Mouse (Mus musculus): ENCODE data around the gene Fam83f. TPM values are rescaled to one million over a fixed set of nuclear protein-coding genes. Genes with fewer than 3 reads are reported as not detected.

Gene Fam83f
- total RNA-seq, 2 experiments from 2014 or later, result 0.16 TPM; not detected in 1

GRCm38 (mm10) chr15:80660963-80661362 is 10.7 kb upstream of the Fam83f start:
- no peak for DNase-seq (ENCODE audit: extremely low spot score in 1 of 2, low spot score in 1 of 2)

DNA sequence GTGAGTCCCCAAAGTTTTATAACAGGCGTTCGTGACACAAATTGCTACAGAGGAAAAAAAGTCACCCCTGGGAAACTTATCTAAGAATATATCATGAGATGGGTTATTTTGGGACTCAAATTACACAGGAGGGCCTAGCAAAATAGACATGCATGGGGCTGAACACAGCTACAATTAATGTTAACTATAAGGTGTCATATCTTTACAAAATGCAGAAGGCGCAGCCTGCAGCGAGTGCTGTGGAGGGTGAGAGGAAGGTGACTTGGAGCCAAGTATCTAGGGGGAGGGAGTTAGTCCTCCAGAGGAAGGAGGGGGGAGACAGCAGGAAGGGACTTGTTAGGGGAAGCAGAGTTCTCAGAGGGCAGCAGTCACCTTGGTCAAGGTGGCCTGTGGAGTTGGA is 7.2 kb upstream of the Fam83f start:
- DNase-seq (ENCODE audit: extremely low spot score in 1 of 2, low spot score in 1 of 2), result no peak

DNA sequence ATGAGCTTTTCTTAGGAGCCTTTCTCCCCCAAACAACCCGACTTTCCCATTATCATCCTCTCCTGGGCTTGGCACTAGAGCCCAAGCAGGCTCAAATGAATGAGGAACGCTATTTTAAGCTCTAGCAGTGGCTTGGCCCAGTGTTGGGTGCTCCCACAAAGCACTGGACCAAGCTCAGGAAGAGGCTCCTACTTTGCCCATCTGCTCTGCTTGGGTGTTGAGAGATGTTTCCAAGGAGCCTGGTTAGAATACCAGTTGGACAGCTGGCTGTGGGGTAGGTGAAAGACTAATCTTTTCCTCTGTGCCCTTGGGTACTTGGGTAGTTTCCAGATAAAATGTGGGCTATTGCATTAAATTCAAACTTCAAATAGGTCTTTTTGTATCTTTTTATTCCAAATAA is 1.2 kb downstream of the Fam83f start:
- no peak for DNase-seq (ENCODE audit: extremely low spot score in 1 of 2, low spot score in 1 of 2)

GRCm38 (mm10) chr15:80673337-80674095 is 1.9 kb downstream of the Fam83f start:
- no peak for DNase-seq (ENCODE audit: extremely low spot score in 1 of 2, low spot score in 1 of 2)

DNA sequence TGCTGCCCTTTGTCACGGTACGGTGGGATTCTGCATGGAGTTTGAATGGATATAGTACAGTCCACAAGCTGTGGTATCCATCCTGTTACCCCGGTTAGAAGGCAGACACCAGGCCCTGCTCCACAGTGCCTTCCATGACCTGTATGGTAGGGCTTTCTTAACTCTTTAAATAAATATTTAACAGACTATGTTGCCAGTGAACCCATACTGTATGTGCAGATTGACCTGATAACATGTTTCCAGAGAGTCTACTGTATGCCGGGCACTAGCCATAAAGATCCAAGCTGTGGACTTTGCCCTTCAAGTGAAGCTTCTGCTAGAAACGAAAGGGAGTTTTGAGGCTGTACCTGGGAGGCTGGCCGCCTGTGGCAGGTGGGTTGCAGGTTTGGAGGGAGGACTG is 3.1 kb downstream of the Fam83f start:
- DNase-seq (ENCODE audit: extremely low spot score in 1 of 2, low spot score in 1 of 2), result no peak

GRCm38 (mm10) chr15:80679515-80680215 is 8.0 kb downstream of the Fam83f start:
- DNase-seq (ENCODE audit: extremely low spot score in 1 of 2, low spot score in 1 of 2), result peak in 1 of 2 experiments; percentile 49

- no peak for DNase-seq (ENCODE audit: extremely low spot score in 1 of 2, low spot score in 1 of 2)
Measured at GRCm38 (mm10) chr15:80680347-80681030, 8.8 kb downstream of the Fam83f start.

- no peak for DNase-seq (ENCODE audit: extremely low spot score in 1 of 2, low spot score in 1 of 2)
Measured at GRCm38 (mm10) chr15:80681466-80681881, 9.8 kb downstream of the Fam83f start.

DNA sequence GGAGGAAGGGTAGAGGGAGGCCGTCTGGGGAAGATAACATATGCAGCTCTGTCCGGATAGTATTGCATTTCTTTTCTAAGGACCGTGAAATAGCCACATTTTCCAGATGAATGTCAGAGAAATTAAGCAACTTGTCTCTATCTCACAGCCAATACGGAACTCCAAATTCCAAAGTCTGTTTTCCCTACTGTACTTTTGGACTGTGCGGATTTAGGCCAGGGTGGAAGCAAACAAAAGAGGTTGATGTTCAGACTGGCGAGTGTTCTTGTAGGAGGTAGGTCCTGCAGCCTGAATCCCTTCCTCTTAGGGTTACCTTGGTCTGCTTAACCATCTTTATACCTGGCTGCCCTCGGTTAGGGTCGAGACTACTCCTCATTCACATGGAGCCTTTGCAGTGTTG is 10.7 kb downstream of the Fam83f start:
- no peak for DNase-seq (ENCODE audit: extremely low spot score in 1 of 2, low spot score in 1 of 2)

GRCm38 (mm10) chr15:80683151-80683550 is 11.5 kb downstream of the Fam83f start:
- no peak for DNase-seq (ENCODE audit: extremely low spot score in 1 of 2, low spot score in 1 of 2)

- DNase-seq (ENCODE audit: extremely low spot score in 1 of 2, low spot score in 1 of 2), result no peak
Measured at GRCm38 (mm10) chr15:80683990-80684389, 12.3 kb downstream of the Fam83f start.

- DNase-seq (ENCODE audit: extremely low spot score in 1 of 2, low spot score in 1 of 2), result no peak
Measured at GRCm38 (mm10) chr15:80684786-80685602, 13.3 kb downstream of the Fam83f start.

GRCm38 (mm10) chr15:80685603-80685895 is 13.9 kb downstream of the Fam83f start:
- DNase-seq (ENCODE audit: extremely low spot score in 1 of 2, low spot score in 1 of 2), result no peak

- no peak for DNase-seq (ENCODE audit: extremely low spot score in 1 of 2, low spot score in 1 of 2)
Measured at GRCm38 (mm10) chr15:80688536-80688935, 16.9 kb downstream of the Fam83f start.

DNA sequence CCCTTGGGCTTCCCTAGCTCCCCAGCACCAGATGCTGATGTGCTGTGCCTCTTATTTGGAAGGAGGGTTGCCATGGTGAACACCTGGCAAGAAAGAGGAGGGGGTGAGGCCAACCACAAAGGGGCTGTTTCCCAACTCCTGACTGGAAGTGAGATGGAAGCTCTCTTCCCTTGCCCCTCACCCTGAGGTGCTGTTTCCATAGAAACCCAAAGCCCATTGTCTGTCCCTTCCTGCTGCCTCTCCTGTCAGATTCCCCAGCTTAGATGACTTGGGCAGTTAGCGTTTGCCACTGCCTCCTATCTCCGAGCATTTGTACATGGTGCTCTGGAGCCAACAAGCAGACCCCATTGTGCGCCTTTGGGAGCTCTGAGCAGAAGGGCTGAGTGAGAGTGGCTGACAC is 21.8 kb downstream of the Fam83f start:
- no peak for DNase-seq (ENCODE audit: extremely low spot score in 1 of 2, low spot score in 1 of 2)

- DNase-seq (ENCODE audit: extremely low spot score in 1 of 2, low spot score in 1 of 2), result peak; percentile 76 to 93
Measured at GRCm38 (mm10) chr15:80694125-80694910, 22.7 kb downstream of the Fam83f start.

DNA sequence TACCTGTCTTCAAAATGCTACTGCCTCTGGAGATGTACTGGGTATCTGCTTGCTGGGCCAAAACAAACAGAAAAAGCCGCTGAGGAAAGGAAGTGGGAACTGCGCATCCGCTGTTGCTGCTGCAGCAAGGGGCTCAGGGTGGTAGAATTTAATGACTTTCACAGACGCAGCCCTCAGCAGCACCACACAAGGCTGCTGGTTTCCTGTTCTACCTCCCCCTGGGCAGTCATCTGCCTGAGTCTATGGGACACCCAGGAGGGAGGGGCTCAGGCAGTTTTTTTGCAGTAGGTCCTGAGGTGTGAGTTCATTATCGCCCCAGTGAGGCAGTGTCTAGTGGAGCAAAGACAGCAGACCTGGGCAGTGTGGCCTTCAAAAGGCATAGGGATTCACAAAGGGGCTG is 25.9 kb downstream of the Fam83f start:
- DNase-seq (ENCODE audit: extremely low spot score in 1 of 2, low spot score in 1 of 2), result no peak

DNA sequence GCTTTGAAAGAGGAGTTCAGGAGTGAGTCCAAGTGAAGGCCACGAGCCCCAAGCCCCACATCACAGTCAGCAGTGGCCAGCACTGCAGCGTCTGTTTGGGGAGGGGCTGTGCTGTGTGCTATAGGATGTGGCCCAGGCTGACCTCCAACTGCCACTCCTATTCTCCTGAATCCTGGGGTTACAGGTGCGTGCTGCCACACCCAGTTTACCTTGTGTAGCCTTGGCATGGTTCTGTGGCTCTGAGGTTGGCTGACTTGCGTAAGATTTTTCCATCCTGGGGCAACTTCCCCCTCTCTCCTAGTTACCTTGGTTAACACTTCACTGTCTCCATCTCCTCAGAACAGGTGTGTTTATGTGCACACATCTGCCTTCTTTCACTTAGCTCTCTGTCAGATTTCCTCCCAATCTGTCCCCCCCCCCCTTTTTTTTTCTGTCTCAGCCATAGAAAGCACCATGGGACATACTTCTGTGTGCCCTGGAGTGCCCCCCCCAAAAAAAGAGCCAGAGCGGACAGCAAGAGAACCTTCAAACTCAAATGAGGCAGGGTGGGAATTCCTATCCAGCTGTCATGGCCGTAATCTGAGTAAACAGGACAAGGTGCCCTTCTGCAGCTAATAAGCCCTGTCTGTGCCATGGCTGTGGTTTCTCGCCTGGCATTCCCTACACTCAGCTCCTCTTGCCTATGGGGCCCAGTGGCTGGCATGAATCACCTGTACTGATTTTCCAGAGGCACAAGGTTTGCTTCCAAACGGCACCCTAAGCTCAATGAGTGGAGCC is 30.0 kb downstream of the Fam83f start:
- no peak for DNase-seq (ENCODE audit: extremely low spot score in 1 of 2, low spot score in 1 of 2)

GRCm38 (mm10) chr15:80702910-80703309 is 31.3 kb downstream of the Fam83f start:
- DNase-seq (ENCODE audit: extremely low spot score in 1 of 2, low spot score in 1 of 2), result no peak
